Mouse (Mus musculus): ENCODE data around the gene Nr5a1. TPM values are rescaled to one million over a fixed set of nuclear protein-coding genes. Genes with fewer than 3 reads are reported as not detected.

Nr5a1 gene
- polyA plus RNA-seq, 1 experiment from 2014 or later = 0.28 TPM

GRCm38 (mm10) chr2:38672496-38672895, 41.8 kb downstream of the Nr5a1 start:
- TF ChIP-seq CTCF (IDR thresholded peaks at IDR 0.05; ENCODE audit: low read depth) (no peak), EP300 (optimal IDR thresholded peaks at IDR 0.05) (no peak)
- Histone ChIP-seq H3K27ac (replicated peaks) (no peak overlapping the region), H3K4me1 (replicated peaks; ENCODE audit: control insufficient read depth, insufficient read depth) (no peaks in the 10 kb centered on the region), H3K9ac (ENCODE audit: low read length) (no peak overlapping the region), H3K36me3 (ENCODE audit: control insufficient read depth, insufficient read depth, low read length) (no peaks in the 10 kb centered on the region), H3K4me3 (ENCODE audit: low read depth, low read length) (no peak overlapping the region), H3K9me3 (ENCODE audit: control insufficient read depth, low read length) (no peaks in the 10 kb centered on the region), H3K27me3 (ENCODE audit: control insufficient read depth, insufficient read depth, low read length) (no peaks in the 10 kb centered on the region), H3K4me2 (replicated peaks; ENCODE audit: low read depth) (no peak overlapping the region)
- DNase-seq (ENCODE audit: low spot score) (no peak), ATAC-seq (ENCODE audit: low FRiP score, low TSS enrichment) (no peak)
- 56% methylated on average over 11 of the region's 11 CpGs for WGBS

- no peak overlapping the region for H3K4me3 ChIP-seq (ENCODE audit: low read depth, low read length)
Measured at GRCm38 (mm10) chr2:38668802-38669580, 45.4 kb downstream of the Nr5a1 start.

GRCm38 (mm10) chr2:38661398-38661797, 52.9 kb downstream of the Nr5a1 start:
- H3K9ac ChIP-seq (ENCODE audit: low read length) = no peak overlapping the region
- H3K4me2 ChIP-seq (replicated peaks; ENCODE audit: low read depth) = no peak overlapping the region
- H3K4me1 ChIP-seq (replicated peaks; ENCODE audit: control insufficient read depth, insufficient read depth) = no peaks in the 10 kb centered on the region
- H3K36me3 ChIP-seq (ENCODE audit: control insufficient read depth, insufficient read depth, low read length) = no peaks in the 10 kb centered on the region
- DNase-seq (ENCODE audit: low spot score) = no peak
- H3K9me3 ChIP-seq (ENCODE audit: control insufficient read depth, low read length) = no peaks in the 10 kb centered on the region
- H3K27ac ChIP-seq (replicated peaks) = no peak overlapping the region
- H3K27me3 ChIP-seq (ENCODE audit: control insufficient read depth, insufficient read depth, low read length) = no peaks in the 10 kb centered on the region
- no peak for ATAC-seq (ENCODE audit: low FRiP score, low TSS enrichment)
- H3K4me3 ChIP-seq (ENCODE audit: low read depth, low read length) = no peak overlapping the region
- no peak for TF ChIP-seq EP300 (optimal IDR thresholded peaks at IDR 0.05)
- peak; percentile 65 for TF ChIP-seq CTCF (IDR thresholded peaks at IDR 0.05; ENCODE audit: low read depth)
- WGBS = 0% methylated on average over 1 of the region's 1 CpGs

More at GRCm38 (mm10) chr2:38668802-38669580, 45.4 kb downstream of the Nr5a1 start:
- peak overlapping the region; percentile 31 for H3K4me2 ChIP-seq (replicated peaks; ENCODE audit: low read depth)
- no peaks in the 10 kb centered on the region for H3K36me3 ChIP-seq (ENCODE audit: control insufficient read depth, insufficient read depth, low read length)
- DNase-seq (ENCODE audit: low spot score) = peak; percentile 61
- TF ChIP-seq EP300 (optimal IDR thresholded peaks at IDR 0.05) = no peak
- TF ChIP-seq CTCF (IDR thresholded peaks at IDR 0.05; ENCODE audit: low read depth) = peak; percentile 55
- no peak overlapping the region for H3K9ac ChIP-seq (ENCODE audit: low read length)
- no peaks in the 10 kb centered on the region for H3K9me3 ChIP-seq (ENCODE audit: control insufficient read depth, low read length)
- peak; percentile 69 for ATAC-seq (ENCODE audit: low FRiP score, low TSS enrichment)
- H3K27me3 ChIP-seq (ENCODE audit: control insufficient read depth, insufficient read depth, low read length) = no peaks in the 10 kb centered on the region
- WGBS = 15% methylated on average over 17 of the region's 17 CpGs
- no peak overlapping the region for H3K27ac ChIP-seq (replicated peaks)
- H3K4me1 ChIP-seq (replicated peaks; ENCODE audit: control insufficient read depth, insufficient read depth) = no peaks in the 10 kb centered on the region

GRCm38 (mm10) chr2:38658338-38658836, 56.0 kb downstream of the Nr5a1 start:
- ATAC-seq (ENCODE audit: low FRiP score, low TSS enrichment) = peak; percentile 91
- no peaks in the 10 kb centered on the region for H3K4me1 ChIP-seq (replicated peaks; ENCODE audit: control insufficient read depth, insufficient read depth)
- H3K36me3 ChIP-seq (ENCODE audit: control insufficient read depth, insufficient read depth, low read length) = no peaks in the 10 kb centered on the region
- H3K9ac ChIP-seq (ENCODE audit: low read length) = no peak overlapping the region
- 2% methylated on average over 25 of the region's 25 CpGs for WGBS
- H3K27ac ChIP-seq (replicated peaks) = no peak overlapping the region
- H3K27me3 ChIP-seq (ENCODE audit: control insufficient read depth, insufficient read depth, low read length) = no peaks in the 10 kb centered on the region
- H3K4me2 ChIP-seq (replicated peaks; ENCODE audit: low read depth) = peak overlapping the region; percentile 56
- TF ChIP-seq EP300 (optimal IDR thresholded peaks at IDR 0.05) = no peak
- TF ChIP-seq CTCF (IDR thresholded peaks at IDR 0.05; ENCODE audit: low read depth) = peak; percentile 87
- H3K9me3 ChIP-seq (ENCODE audit: control insufficient read depth, low read length) = no peaks in the 10 kb centered on the region
- DNase-seq (ENCODE audit: low spot score) = peak; percentile 82
- H3K4me3 ChIP-seq (ENCODE audit: low read depth, low read length) = peak overlapping the region; percentile 27

- DNase-seq (ENCODE audit: low spot score) = no peak
- TF ChIP-seq CTCF (IDR thresholded peaks at IDR 0.05; ENCODE audit: low read depth) = no peak
- no peak for TF ChIP-seq EP300 (optimal IDR thresholded peaks at IDR 0.05)
- WGBS = 77% methylated on average over 2 of the region's 2 CpGs
- Histone ChIP-seq H3K4me1 (replicated peaks; ENCODE audit: control insufficient read depth, insufficient read depth) (no peaks in the 10 kb centered on the region), H3K4me3 (ENCODE audit: low read depth, low read length) (no peak overlapping the region), H3K36me3 (ENCODE audit: control insufficient read depth, insufficient read depth, low read length) (no peaks in the 10 kb centered on the region), H3K9me3 (ENCODE audit: control insufficient read depth, low read length) (no peaks in the 10 kb centered on the region), H3K27me3 (ENCODE audit: control insufficient read depth, insufficient read depth, low read length) (no peaks in the 10 kb centered on the region), H3K27ac (replicated peaks) (no peak overlapping the region), H3K9ac (ENCODE audit: low read length) (no peak overlapping the region), H3K4me2 (replicated peaks; ENCODE audit: low read depth) (no peak overlapping the region)
- ATAC-seq (ENCODE audit: low FRiP score, low TSS enrichment) = no peak
Measured at GRCm38 (mm10) chr2:38653694-38654093, 60.6 kb downstream of the Nr5a1 start.

GRCm38 (mm10) chr2:38653293-38653619, 61.1 kb downstream of the Nr5a1 start:
- Histone ChIP-seq H3K4me2 (replicated peaks; ENCODE audit: low read depth) (no peak overlapping the region), H3K9ac (ENCODE audit: low read length) (no peak overlapping the region), H3K36me3 (ENCODE audit: control insufficient read depth, insufficient read depth, low read length) (no peaks in the 10 kb centered on the region), H3K4me3 (ENCODE audit: low read depth, low read length) (no peak overlapping the region), H3K4me1 (replicated peaks; ENCODE audit: control insufficient read depth, insufficient read depth) (no peaks in the 10 kb centered on the region), H3K27ac (replicated peaks) (no peak overlapping the region), H3K9me3 (ENCODE audit: control insufficient read depth, low read length) (no peaks in the 10 kb centered on the region), H3K27me3 (ENCODE audit: control insufficient read depth, insufficient read depth, low read length) (no peaks in the 10 kb centered on the region)
- DNase-seq (ENCODE audit: low spot score) (no peak), ATAC-seq (ENCODE audit: low FRiP score, low TSS enrichment) (no peak)
- WGBS = 86% methylated on average over 5 of the region's 5 CpGs
- TF ChIP-seq CTCF (IDR thresholded peaks at IDR 0.05; ENCODE audit: low read depth) = no peak
- TF ChIP-seq EP300 (optimal IDR thresholded peaks at IDR 0.05) = no peak

All from stomach, postnatal 0 days (tissue).